Mouse (Mus musculus) forebrain, embryonic 16.5 days (tissue): Measurements from ENCODE around the gene Lhfpl2. TPM values are rescaled to one million over a fixed set of nuclear protein-coding genes. Genes with fewer than 3 reads are reported as not detected.

Source experiments
- ATAC-seq: fragments of 200-750 bp; cut with Nextera tagmentation; 2 replicates; pipeline ENCODE4 v1.8.0; 2017; ENCODE audit warnings: mild to moderate bottlenecking, moderate library complexity
- H3K27ac ChIP-seq: fragments of 300-500 bp; sonication (generic); 2 replicates; pipeline ENCODE4 v1.5.1; 2014; ENCODE audit warnings: low read length, control low read depth
- H3K27me3 ChIP-seq: fragments of 300-500 bp; sonication (generic); replicated peaks from 2 replicates; pipeline ENCODE4 v1.6.1; 2014; ENCODE audit warnings: low read length; ENCODE audit not compliant: control insufficient read depth, insufficient read depth
- H3K36me3 ChIP-seq: fragments of 300-500 bp; sonication (generic); 2 replicates; pipeline ENCODE4 v1.6.1; 2014; ENCODE audit not compliant: control insufficient read depth, insufficient read depth
- H3K4me1 ChIP-seq: fragments of 300-500 bp; sonication (generic); replicated peaks from 2 replicates; pipeline ENCODE4 v1.6.1; 2014; ENCODE audit warnings: low read length; ENCODE audit not compliant: control insufficient read depth, insufficient read depth
- H3K4me2 ChIP-seq: fragments of 300-500 bp; sonication (generic); 2 replicates; pipeline ENCODE4 v1.6.1; 2014; ENCODE audit warnings: mild to moderate bottlenecking, low read length, control low read depth
- H3K4me3 ChIP-seq: fragments of 300-500 bp; sonication (generic); replicated peaks from 2 replicates; pipeline ENCODE4 v1.5.1; 2014; ENCODE audit warnings: mild to moderate bottlenecking, low read length, control low read depth
- H3K9ac ChIP-seq: fragments of 300-500 bp; sonication (generic); replicated peaks from 2 replicates; pipeline ENCODE4 v1.6.1; 2014; ENCODE audit warnings: low read depth, low read length, control low read depth
- H3K9me3 ChIP-seq: fragments of 300-500 bp; sonication (generic); 2 replicates; pipeline ENCODE4 v1.6.1; 2016; ENCODE audit warnings: low read length; ENCODE audit not compliant: control insufficient read depth
- WGBS: fragments of 180-500 bp; shearing (Covaris S2); extraction: QIAGEN DNeasy Blood & Tissue Kit; methylation state at CpG from one replicate; pipeline ENCODE4 v1.1.7; 2014; 5-methylcytosine and 5-hydroxymethylcytosine counted together
- polyA plus RNA-seq: library from polyadenylated mRNA; unstranded; fragments of >200 nt; fragmentation: Nextera tagmentation; extraction: Ambion mirVana; gene quantifications from 2 replicates; pipeline ENCODE4 v1.2.1, GENCODE M21; 2015

Gene Lhfpl2
- polyA plus RNA-seq, 1 experiment from 2014 or later: 15.0 TPM

DNA sequence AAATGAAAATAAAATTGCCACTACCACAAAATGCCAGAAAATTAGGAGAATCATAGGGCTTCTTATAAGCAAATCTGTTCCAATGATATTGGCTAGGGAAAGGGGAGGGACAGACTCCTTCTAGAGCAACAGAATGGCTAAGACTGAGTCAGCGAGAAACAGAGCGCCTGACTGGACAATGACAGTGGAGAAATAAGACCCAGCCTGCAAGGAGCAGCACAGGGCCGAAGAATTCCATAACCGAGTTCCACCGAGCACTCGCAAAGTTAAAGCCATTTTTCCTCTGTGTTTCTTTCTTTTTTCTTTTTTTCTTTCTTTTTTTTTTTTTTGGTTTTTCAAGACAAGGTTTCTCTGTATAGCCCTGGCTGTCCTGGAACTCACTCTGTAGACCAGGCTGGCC lies 182.5 kb downstream of the Lhfpl2 start:
- 77% methylated on average over 6 of the region's 6 CpGs for WGBS

DNA sequence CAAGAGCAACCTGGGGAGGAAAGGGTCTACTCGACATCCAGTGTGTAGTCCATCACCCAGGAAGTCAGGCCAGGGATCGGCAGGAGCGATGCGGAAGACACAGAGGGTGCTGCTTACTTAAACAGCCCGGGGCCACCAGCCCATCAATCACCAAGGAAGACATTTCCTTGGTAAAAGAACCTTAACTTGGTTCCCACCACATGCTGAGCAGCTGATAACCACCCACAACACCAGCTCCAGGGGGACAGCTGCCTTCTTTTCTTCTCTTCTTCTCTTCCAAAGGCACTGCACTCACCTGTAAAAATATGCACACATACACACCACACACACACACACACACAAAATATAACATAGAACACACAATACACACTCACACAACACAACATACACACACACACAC lies 183.3 kb downstream of the Lhfpl2 start:
- Histone ChIP-seq H3K9me3 (no peaks in the 10 kb centered on the region), H3K4me1 (no peaks in the 10 kb centered on the region), H3K4me2 (no peak overlapping the region), H3K27ac (no peak overlapping the region), H3K36me3 (no peaks in the 10 kb centered on the region), H3K9ac (no peak overlapping the region), H3K27me3 (no peaks in the 10 kb centered on the region), H3K4me3 (no peak overlapping the region)
- ATAC-seq: no peak
- 81% methylated on average over 5 of the region's 5 CpGs for WGBS

More for the DNA sequence above, 182.5 kb downstream of the Lhfpl2 start:
- no peaks in the 10 kb centered on the region for H3K27me3 ChIP-seq
- H3K4me1 ChIP-seq: no peaks in the 10 kb centered on the region
- H3K4me3 ChIP-seq: no peak overlapping the region
- ATAC-seq: no peak
- H3K4me2 ChIP-seq: no peak overlapping the region
- H3K36me3 ChIP-seq: no peaks in the 10 kb centered on the region
- no peak overlapping the region for H3K27ac ChIP-seq
- H3K9ac ChIP-seq: no peak overlapping the region
- H3K9me3 ChIP-seq: no peaks in the 10 kb centered on the region

DNA sequence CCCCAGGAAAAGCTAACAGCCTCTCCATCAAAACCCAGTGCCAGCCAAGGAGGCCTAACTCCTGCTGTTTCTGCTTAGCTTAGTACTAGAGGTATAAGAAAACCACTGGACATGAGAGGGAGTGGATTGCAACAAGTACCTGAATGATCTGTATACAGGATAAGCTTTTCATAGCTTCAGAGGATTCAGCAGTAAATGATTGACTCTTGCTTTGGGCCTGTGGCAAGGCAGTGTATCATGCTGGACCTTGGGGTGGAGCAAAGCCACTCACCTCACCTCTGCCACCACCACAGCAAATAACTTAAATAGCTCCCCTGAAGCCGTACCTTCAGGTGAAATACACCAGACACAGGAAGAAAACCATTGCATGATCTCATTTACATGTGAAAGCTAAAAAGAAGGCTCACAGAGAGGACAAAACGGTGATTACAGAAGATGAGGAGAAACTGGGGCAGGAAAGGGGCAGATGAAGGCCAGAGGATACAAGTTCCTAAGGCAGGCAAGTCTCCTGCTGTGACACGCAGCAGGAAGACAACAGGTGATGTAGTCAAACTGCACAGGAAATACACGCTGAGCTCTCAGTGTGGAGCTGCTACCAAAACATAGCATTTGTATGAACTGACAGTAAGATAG lies 184.4 kb downstream of the Lhfpl2 start:
- Histone ChIP-seq H3K36me3 (no peaks in the 10 kb centered on the region), H3K27ac (no peak overlapping the region), H3K9me3 (no peaks in the 10 kb centered on the region), H3K9ac (no peak overlapping the region), H3K4me2 (no peak overlapping the region), H3K4me3 (no peak overlapping the region), H3K27me3 (no peaks in the 10 kb centered on the region), H3K4me1 (no peaks in the 10 kb centered on the region)
- no peak for ATAC-seq
- WGBS: 38% methylated on average over 4 of the region's 4 CpGs

DNA sequence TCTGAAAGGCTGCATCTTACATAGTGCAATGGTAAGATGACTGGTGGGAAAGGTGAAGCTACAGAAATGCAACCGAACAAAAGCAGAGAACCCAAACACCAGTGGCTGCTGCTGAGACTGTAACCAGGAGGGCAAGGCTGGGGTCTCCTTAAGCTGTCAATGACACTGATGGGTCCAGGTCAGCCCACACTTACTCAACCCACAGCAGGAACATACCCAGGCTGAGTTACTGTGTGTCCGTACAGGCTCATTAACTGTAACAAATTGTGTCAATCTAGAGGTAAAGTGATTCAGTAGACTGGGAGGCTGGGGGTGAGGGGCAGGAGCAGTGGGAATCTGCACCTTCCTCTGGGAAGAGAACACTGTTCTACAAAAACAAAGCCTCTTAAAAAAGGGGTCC lies 185.3 kb downstream of the Lhfpl2 start:
- no peak for ATAC-seq
- Histone ChIP-seq H3K9ac (no peak overlapping the region), H3K4me3 (no peak overlapping the region), H3K4me2 (no peak overlapping the region), H3K4me1 (no peaks in the 10 kb centered on the region), H3K9me3 (no peaks in the 10 kb centered on the region), H3K27me3 (no peaks in the 10 kb centered on the region), H3K27ac (no peak overlapping the region), H3K36me3 (no peaks in the 10 kb centered on the region)
- WGBS: 42% methylated on average over 2 of the region's 2 CpGs

Other genes starting within 250 kb of the Lhfpl2 start
- 120 and 132 TPM in 2 replicates for gene Scamp1, start 228.1 kb downstream of the Lhfpl2 start, polyA plus RNA-seq